Mouse (Mus musculus) megakaryocyte-erythroid progenitor cell, adult 5-6 weeks (primary cell): ENCODE data around the gene Elk3. TPM values are rescaled to one million over a fixed set of nuclear protein-coding genes. Genes with fewer than 3 reads are reported as not detected.

ENCODE experiments used
- ATAC-seq: replicated peaks from 2 replicates; pipeline ENCODE4 v1.8.0; 2016; ENCODE audit warnings: mild to moderate bottlenecking, inconsistent platforms; ENCODE audit not compliant: severe bottlenecking, poor library complexity, low FRiP score, low TSS enrichment
- total RNA-seq, 2 experiments: library from RNA; stranded (forward) in 1 of 2; stranded (reverse) in 1 of 2; fragments of 200-1000, 215-1000 nt in 1 of 2; fragments of >200 nt in 1 of 2; fragmentation: Nextera tagmentation in 1 of 2; gene quantifications; 2 replicates each; pipeline ENCODE4 v1.2.3; 2014 to 2017

The Elk3 gene
- total RNA-seq, 2 experiments from 2014 or later: 7.2 to 8.9 TPM

GRCm38 (mm10) chr10:93207176-93207575 lies 103.8 kb downstream of the Elk3 start:
- ATAC-seq: no peak

GRCm38 (mm10) chr10:93205287-93205956 lies 105.5 kb downstream of the Elk3 start:
- ATAC-seq: no peak

- ATAC-seq: no peak
Measured at GRCm38 (mm10) chr10:93201846-93202458, 109.0 kb downstream of the Elk3 start.

- ATAC-seq: peak; percentile 65
Measured at GRCm38 (mm10) chr10:93198958-93199357, 112.0 kb downstream of the Elk3 start.

Other genes starting within 250 kb of the Elk3 start
- gene Cfap54, start 229.5 kb downstream of the Elk3 start, total RNA-seq (2014; fragmentation: Nextera tagmentation): 1.4 and 1.6 TPM in 2 replicates
- gene Cfap54, start 229.5 kb downstream of the Elk3 start, total RNA-seq (2017): 0.65 and 1.5 TPM in 2 replicates
- gene Cdk17, start 150.3 kb downstream of the Elk3 start, total RNA-seq (2014; fragmentation: Nextera tagmentation): 48.0 and 71.7 TPM in 2 replicates
- gene Cdk17, start 150.3 kb downstream of the Elk3 start, total RNA-seq (2017): 69.4 and 88.0 TPM in 2 replicates
- 139 and 192 TPM in 2 replicates for gene Lta4h, start 142.3 kb upstream of the Elk3 start, total RNA-seq (2014; fragmentation: Nextera tagmentation)
- gene Lta4h, start 142.3 kb upstream of the Elk3 start, total RNA-seq (2017): 133 and 138 TPM in 2 replicates
- not detected in 2 replicates for gene Hal, start 177.6 kb upstream of the Elk3 start, total RNA-seq (2014; fragmentation: Nextera tagmentation)
- gene Hal, start 177.6 kb upstream of the Elk3 start, total RNA-seq (2017): not detected in 2 replicates
- not detected in 2 replicates for gene Amdhd1, start 228.9 kb upstream of the Elk3 start, total RNA-seq (2014; fragmentation: Nextera tagmentation)
- not detected in 2 replicates for gene Amdhd1, start 228.9 kb upstream of the Elk3 start, total RNA-seq (2017)
- not detected in 2 replicates for gene Ccdc38, start 229.5 kb upstream of the Elk3 start, total RNA-seq (2014; fragmentation: Nextera tagmentation)
- gene Ccdc38, start 229.5 kb upstream of the Elk3 start, total RNA-seq (2017): not detected in 2 replicates